Mouse (Mus musculus) C2C12 (cell line): ENCODE data around the gene Moxd2.

Experiments
- CTCF ChIP-seq: IDR thresholded peaks from one replicate; pipeline ENCODE4 v1.5.1; 2011; ENCODE audit not compliant: control insufficient read depth, insufficient read depth, insufficient read length
- MYOD1 ChIP-seq: IDR thresholded peaks from one replicate; pipeline ENCODE4 v1.6.1; 2011; ENCODE audit warnings: low read depth; ENCODE audit not compliant: control insufficient read depth, insufficient read length
- USF1 ChIP-seq: IDR thresholded peaks from one replicate; pipeline ENCODE4 v1.6.1; 2011; ENCODE audit warnings: low read depth, mild to moderate bottlenecking, control low read depth, moderate library complexity

DNA sequence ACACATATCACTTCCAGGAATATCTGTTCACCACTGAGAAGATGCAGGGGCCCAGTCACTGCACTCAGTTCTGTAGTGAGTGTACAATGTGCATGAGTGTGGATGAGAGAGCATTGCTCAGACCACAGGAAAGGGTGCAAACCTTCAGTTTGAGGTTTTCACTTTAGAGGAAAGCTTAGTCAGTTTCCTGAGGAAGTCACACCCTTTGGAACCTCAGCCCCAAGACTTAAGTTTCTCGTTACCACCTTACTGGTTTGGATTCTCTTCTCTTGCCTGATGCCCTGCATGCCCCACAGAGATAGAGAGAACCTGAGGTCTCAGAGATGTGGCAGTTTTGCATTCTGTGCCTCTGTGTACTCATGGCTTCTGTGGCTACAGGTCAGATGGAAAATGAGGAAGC lies 3.7 kb upstream of the Moxd2 start:
- TF ChIP-seq MYOD1 (no peak), CTCF (no peak), USF1 (no peak)
